Mouse (Mus musculus) thymus, postnatal 36 days (tissue): ENCODE measurements around the gene Gm49322.
"Not testable (repeated sequence)": the region's sequence is repeated elsewhere in the genome, so short reads cannot be mapped to it uniquely, and the experiment has no call there.

Source experiments
- DNase-seq, 2 experiments: peaks; one replicate each; pipeline ENCODE4 v3.0.0; 2022; ENCODE audit warnings: mixed read lengths in 2 of 2

Gm49322 gene

GRCm38 (mm10) chr10:80605721-80606120 lies at the start of gene Gm49322:
Gene Gm49322, plus strand, starts transcription at chr10:80606021.
- DNase-seq: not testable (repeated sequence)

- DNase-seq: peak; percentile 64 to 67
Measured at GRCm38 (mm10) chr10:80557346-80557965, 48.4 kb upstream of the Gm49322 start.

GRCm38 (mm10) chr10:80559431-80559830 lies 46.4 kb upstream of the Gm49322 start:
- DNase-seq: no peak

GRCm38 (mm10) chr10:80560621-80561020 lies 45.2 kb upstream of the Gm49322 start:
- DNase-seq: no peak

GRCm38 (mm10) chr10:80561116-80561944 lies 44.5 kb upstream of the Gm49322 start, which contains the start of gene Rexo1:
Gene Rexo1, minus strand, starts transcription at chr10:80561560.
- peak; percentile 92 to 95 for DNase-seq

- peak; percentile 89 to 92 for DNase-seq
Measured at GRCm38 (mm10) chr10:80566375-80567092, 39.3 kb upstream of the Gm49322 start.

- no peak for DNase-seq
Measured at GRCm38 (mm10) chr10:80568876-80569275, 36.9 kb upstream of the Gm49322 start.

GRCm38 (mm10) chr10:80569664-80570066 lies 36.2 kb upstream of the Gm49322 start:
- peak in 1 of 2 experiments; percentile 65 for DNase-seq

- no peak for DNase-seq
Measured at GRCm38 (mm10) chr10:80570419-80570818, 35.4 kb upstream of the Gm49322 start.

GRCm38 (mm10) chr10:80570871-80571836 lies 34.7 kb upstream of the Gm49322 start:
- DNase-seq: no peak

GRCm38 (mm10) chr10:80572477-80572876 lies 33.3 kb upstream of the Gm49322 start:
- no peak for DNase-seq

GRCm38 (mm10) chr10:80573944-80574343 lies 31.9 kb upstream of the Gm49322 start:
- DNase-seq: no peak

GRCm38 (mm10) chr10:80574896-80575295 lies 30.9 kb upstream of the Gm49322 start:
- DNase-seq: no peak

GRCm38 (mm10) chr10:80575925-80576324 lies 29.9 kb upstream of the Gm49322 start:
- no peak for DNase-seq

- DNase-seq: peak; percentile 55 to 75
Measured at GRCm38 (mm10) chr10:80576351-80577194, 29.2 kb upstream of the Gm49322 start.

- DNase-seq: peak; percentile 99
Measured at GRCm38 (mm10) chr10:80577195-80578130, 28.4 kb upstream of the Gm49322 start, which contains the start of gene Klf16. Gene Klf16, minus strand, starts transcription at chr10:80577321.

- DNase-seq: peak; percentile 88 to 89
Measured at GRCm38 (mm10) chr10:80578131-80578750, 27.6 kb upstream of the Gm49322 start.

GRCm38 (mm10) chr10:80578911-80579310 lies 26.9 kb upstream of the Gm49322 start:
- DNase-seq: peak; percentile 71 to 76

- DNase-seq: no peak
Measured at GRCm38 (mm10) chr10:80583047-80583446, 22.8 kb upstream of the Gm49322 start.
